In genomic region chr3:63609454-63610112, GRCm38 (mm10) we compare ENCODE assay signal across 10 mouse cellular contexts.
DNase-seq lines count a peak whose midpoint lies in the region; ATAC-seq lines count a peak whose summit lies in the region.
"Had no signal": no experiment of that assay in that cellular context is flagged by ENCODE, and none has a peak within 500 bp of the region (broad histone marks: within the 10 kb centered on the region; RNA-seq: fewer than 3 reads in every experiment).

No protein-coding gene starts in this region.

- no peaks in the 10 kb centered on the region for H3K9me3 ChIP-seq in embryonic facial prominence, embryonic 12.5 days
- no peaks in the 10 kb centered on the region for H3K9me3 ChIP-seq in stomach, embryonic 14.5 days (ENCODE audit: control insufficient read depth, low read depth, low read length)
- H3K9me3 ChIP-seq: hindbrain, embryonic 13.5 days had no signal

- no peaks in the 10 kb centered on the region for H3K27me3 ChIP-seq in embryonic facial prominence, embryonic 12.5 days
- H3K27me3 ChIP-seq in stomach, embryonic 14.5 days (ENCODE audit: control insufficient read depth, insufficient read depth, low read length), result no peaks in the 10 kb centered on the region
- H3K27me3 ChIP-seq: hindbrain, embryonic 13.5 days had no signal

- H3K36me3 ChIP-seq in embryonic facial prominence, embryonic 12.5 days, result no peaks in the 10 kb centered on the region
- H3K36me3 ChIP-seq in stomach, embryonic 14.5 days (ENCODE audit: control insufficient read depth, insufficient read depth, low read length), result no peaks in the 10 kb centered on the region
- H3K36me3 ChIP-seq: hindbrain, embryonic 13.5 days had no signal

- 19% methylated on average over 17 of the region's 17 CpGs for WGBS in embryonic facial prominence, embryonic 12.5 days
- 16% methylated on average over 17 of the region's 17 CpGs for WGBS in stomach, embryonic 14.5 days

- peak; percentile 33 to 52 for DNase-seq in lung, adult 18-20 months
- no peak for DNase-seq in lung, postnatal 14 days
- peak; percentile 26 to 58 for DNase-seq in kidney, postnatal 25 days
- no peak for DNase-seq in layer of hippocampus, adult 18-20 months (ENCODE audit: low spot score in 2 of 2)
- no peak for DNase-seq in spleen, postnatal 10 days (ENCODE audit: low spot score in 2 of 2)
- no peak for DNase-seq in cerebellum, adult 18-20 months
- DNase-seq: cerebellum, postnatal 36 days had no signal

- ATAC-seq in embryonic facial prominence, embryonic 12.5 days (ENCODE audit: insufficient number of reproducible peaks, insufficient read depth, low FRiP score, low TSS enrichment), result 0 out of 2 replicates have a peak, but pooled peaks have one; percentile 28
- ATAC-seq in stomach, embryonic 14.5 days (ENCODE audit: insufficient number of reproducible peaks, insufficient read depth, low FRiP score, low read depth), result peak; percentile 87

- no peak overlapping the region for H3K4me3 ChIP-seq in embryonic facial prominence, embryonic 12.5 days
- H3K4me3 ChIP-seq in stomach, embryonic 14.5 days (ENCODE audit: low read depth, low read length), result no peak overlapping the region
- H3K4me3 ChIP-seq: hindbrain, embryonic 13.5 days had no signal

- no peak overlapping the region for H3K9ac ChIP-seq in embryonic facial prominence, embryonic 12.5 days
- no peak overlapping the region for H3K9ac ChIP-seq in stomach, embryonic 14.5 days (replicated peaks; ENCODE audit: low read depth, low read length)
- H3K9ac ChIP-seq: hindbrain, embryonic 13.5 days had no signal

- H3K4me2 ChIP-seq in embryonic facial prominence, embryonic 12.5 days (replicated peaks), result peak overlapping the region; percentile 39
- H3K4me2 ChIP-seq in stomach, embryonic 14.5 days (replicated peaks; ENCODE audit: low read depth, low read length), result 0 out of 2 replicates have a peak overlapping the region, but pooled peaks have one; percentile 15
- H3K4me2 ChIP-seq: hindbrain, embryonic 13.5 days had no signal

- H3K4me1 ChIP-seq in embryonic facial prominence, embryonic 12.5 days, result peaks cover 8% of the 10 kb centered on the region; the same call in 1 of the 2 replicates
- H3K4me1 ChIP-seq in stomach, embryonic 14.5 days (ENCODE audit: control insufficient read depth, insufficient read depth, low read length), result 0 out of 2 replicates have a peak, but pooled peaks cover 4% of the 10 kb centered on the region

- H3K27ac ChIP-seq in embryonic facial prominence, embryonic 12.5 days, result no peak overlapping the region
- H3K27ac ChIP-seq in stomach, embryonic 14.5 days (ENCODE audit: low read length), result no peak overlapping the region
- H3K27ac ChIP-seq: hindbrain, embryonic 13.5 days had no signal

Comparison
In these comparisons a context has a peak if more than half of its experiments do, and no peak if none do; other contexts are left out.
1. DNase-seq: peak in lung, adult 18-20 months (2 of 2) and kidney, postnatal 25 days (2 of 2); none in lung, postnatal 14 days (single experiment), layer of hippocampus, adult 18-20 months (0 of 2), spleen, postnatal 10 days (0 of 2) and cerebellum, adult 18-20 months (0 of 2).